Mouse (Mus musculus): Measurements from ENCODE around the gene P2ry14. TPM values are rescaled to one million over a fixed set of nuclear protein-coding genes. Genes with fewer than 3 reads are reported as not detected.

P2ry14 gene
- total and polyA plus RNA-seq, 3 experiments: 0.08 to 0.13 TPM; not detected in 1

DNA sequence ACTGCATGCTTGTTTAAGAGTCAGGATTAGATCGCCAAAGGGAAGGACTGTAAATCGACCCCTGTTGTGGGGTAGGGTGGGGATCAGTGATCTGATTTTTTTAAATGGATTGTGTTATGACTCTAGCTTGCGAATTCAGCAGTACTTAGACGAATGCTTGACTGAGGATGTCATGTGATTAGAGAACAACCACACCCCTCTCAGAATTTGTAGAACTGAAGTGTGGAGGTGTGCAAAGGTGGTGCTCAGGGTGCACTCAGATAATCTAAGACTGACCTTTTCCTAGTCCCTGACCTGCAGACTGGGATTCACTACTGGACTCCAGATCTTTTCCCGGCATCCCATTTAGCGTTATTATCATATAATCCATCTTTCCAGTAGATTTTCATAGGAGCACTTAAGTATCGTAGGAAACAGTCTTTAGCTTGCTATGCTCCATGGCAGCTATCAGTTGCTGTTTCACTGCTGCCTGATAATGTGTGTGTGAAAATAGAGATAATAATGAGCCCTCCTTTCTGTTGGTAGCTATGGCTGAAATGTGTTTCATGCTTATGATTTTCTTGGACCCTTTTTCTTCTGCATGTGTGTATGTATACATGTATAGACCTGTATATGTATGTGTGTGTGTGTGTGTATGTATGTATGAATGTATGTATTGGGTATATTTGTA lies 31.5 kb downstream of the P2ry14 start (continued):
- TF ChIP-seq MEF2A (IDR thresholded peaks at IDR 0.05; ENCODE audit: extremely low read depth, insufficient replicate concordance, low read depth, low read length, poor library complexity, severe bottlenecking): no peak

DNA sequence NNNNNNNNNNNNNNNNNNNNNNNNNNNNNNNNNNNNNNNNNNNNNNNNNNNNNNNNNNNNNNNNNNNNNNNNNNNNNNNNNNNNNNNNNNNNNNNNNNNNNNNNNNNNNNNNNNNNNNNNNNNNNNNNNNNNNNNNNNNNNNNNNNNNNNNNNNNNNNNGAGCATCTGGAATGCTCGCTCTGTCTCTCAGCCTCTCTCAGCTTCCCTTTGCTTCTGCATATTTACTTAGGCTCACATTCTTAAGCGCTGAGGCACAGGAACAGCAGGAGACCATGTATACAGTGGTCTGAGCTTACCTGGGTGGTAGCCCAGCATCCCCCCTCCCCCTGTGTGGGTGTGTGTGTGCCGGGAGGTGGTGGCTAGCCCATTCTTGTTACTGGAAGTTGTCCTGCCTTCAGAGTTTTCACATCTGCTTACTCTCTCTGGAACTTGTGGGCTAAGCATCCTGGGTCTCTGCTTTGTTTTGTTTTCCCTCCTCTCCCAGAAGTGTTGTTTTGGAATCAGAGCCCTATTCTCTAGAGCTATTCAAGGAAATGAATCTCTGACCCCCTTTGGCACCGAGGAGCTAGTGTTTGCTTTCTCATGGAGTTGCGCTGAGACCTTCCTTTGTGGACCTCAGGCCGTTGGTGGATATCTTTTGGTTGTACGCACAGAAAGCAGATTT lies 32.2 kb downstream of the P2ry14 start:
- peaks cover 0 to 26% of the 10 kb centered on the region in 2 experiments; a peak in 2 of 4 replicates for H3K36me3 ChIP-seq (ENCODE audit: control insufficient read depth in 1 of 2, insufficient read depth in 2 of 2, low read length in 2 of 2)
- H3K4me3 ChIP-seq (ENCODE audit: control insufficient read depth in 1 of 2, insufficient read depth in 1 of 2, low read depth in 2 of 2, low read length in 2 of 2): no peak overlapping the region
- H3K27ac ChIP-seq (ENCODE audit: control insufficient read depth, low read depth, low read length): no peak overlapping the region
- DNase-seq (ENCODE audit: low read depth, low spot score): peak; percentile 46
- no peaks in the 10 kb centered on the region for H3K9me3 ChIP-seq (replicated peaks; ENCODE audit: insufficient read depth, low read length)
- no peak for TF ChIP-seq TCF12 (IDR thresholded peaks at IDR 0.05; ENCODE audit: low read depth, low read length)
- no peak for TF ChIP-seq RCOR1 (IDR thresholded peaks at IDR 0.05; ENCODE audit: low read depth, low read length)
- TF ChIP-seq EP300 (IDR thresholded peaks at IDR 0.05; ENCODE audit: low read depth in 1 of 2, low read length in 2 of 2): no peak
- TF ChIP-seq MAFK (IDR thresholded peaks at IDR 0.05; ENCODE audit: borderline replicate concordance, low read depth, low read length): no peak
- TF ChIP-seq KAT2A (conservative IDR thresholded peaks at IDR 0.05; ENCODE audit: low read depth, low read length): no peak
- TF ChIP-seq NELFE (IDR thresholded peaks at IDR 0.05; ENCODE audit: low read depth, low read length): no peak
- no peak for TF ChIP-seq CHD1 (IDR thresholded peaks at IDR 0.05; ENCODE audit: low read depth, low read length)
- TF ChIP-seq GATA1 (IDR thresholded peaks at IDR 0.05; ENCODE audit: low read depth, low read length): no peak
- no peak for TF ChIP-seq UBTF (IDR thresholded peaks at IDR 0.05; ENCODE audit: borderline replicate concordance, insufficient read depth, low read depth, low read length)
- TF ChIP-seq SIN3A (IDR thresholded peaks at IDR 0.05; ENCODE audit: low read length): no peak
- TF ChIP-seq ZC3H11A (IDR thresholded peaks at IDR 0.05; ENCODE audit: low read depth, low read length): no peak
- no peak for TF ChIP-seq MXI1 (IDR thresholded peaks at IDR 0.05; ENCODE audit: low read depth, low read length)
- TF ChIP-seq SMC3 (IDR thresholded peaks at IDR 0.05; ENCODE audit: low read depth, low read length): no peak
- TF ChIP-seq ZMIZ1 (IDR thresholded peaks at IDR 0.05; ENCODE audit: low read depth, low read length): no peak
- no peak for TF ChIP-seq TBP (IDR thresholded peaks at IDR 0.05; ENCODE audit: low read depth, low read length)
- TF ChIP-seq ELF1 (IDR thresholded peaks at IDR 0.05; ENCODE audit: low read depth, low read length): no peak
- H3K4me1 ChIP-seq (ENCODE audit: control insufficient read depth in 1 of 2, insufficient read depth in 2 of 2, low read length in 2 of 2): peaks cover 14 to 38% of the 10 kb centered on the region in 2 experiments
- H3K9ac ChIP-seq (ENCODE audit: control insufficient read depth, low read depth, low read length, poor library complexity, severe bottlenecking): no peak overlapping the region
- H3K79me2 ChIP-seq (ENCODE audit: control insufficient read depth, insufficient read depth, low read length, poor library complexity): no peaks in the 10 kb centered on the region
- H3K27me3 ChIP-seq (ENCODE audit: control insufficient read depth in 1 of 2, insufficient read depth in 2 of 2, low read length in 2 of 2): no peaks in the 10 kb centered on the region
